Mouse (Mus musculus) brain, adult 2 months (tissue): ENCODE results near the gene Adamts2.

Experiments used
- DNase-seq: peaks from one replicate; pipeline ENCODE4 v3.0.0; 2011; ENCODE audit warnings: low read depth, low spot score

Gene Adamts2

DNA sequence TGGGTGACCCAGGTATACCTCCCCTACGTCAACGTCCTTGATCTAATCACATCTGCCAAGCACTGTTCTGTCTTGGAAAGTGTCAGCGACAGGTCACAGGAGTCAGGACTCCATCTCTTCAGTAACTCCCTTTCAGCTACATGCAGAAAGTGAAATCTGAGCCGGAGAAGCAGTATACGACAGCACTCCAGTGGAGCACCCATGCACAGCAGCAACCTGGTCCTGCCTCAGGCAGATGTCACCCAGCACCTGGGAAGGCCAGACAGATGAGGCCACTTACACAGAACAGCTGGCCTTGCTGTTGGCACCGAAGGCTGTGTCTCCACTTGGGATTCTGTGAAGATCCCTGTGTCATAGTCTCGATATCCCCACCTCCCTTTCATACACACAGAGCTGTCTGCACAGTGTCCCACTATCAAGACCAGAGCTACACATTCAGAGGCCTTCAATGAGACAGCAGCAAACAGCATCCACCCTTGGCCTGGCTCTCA is 70.0 kb downstream of the Adamts2 start:
- no peak for DNase-seq

DNA sequence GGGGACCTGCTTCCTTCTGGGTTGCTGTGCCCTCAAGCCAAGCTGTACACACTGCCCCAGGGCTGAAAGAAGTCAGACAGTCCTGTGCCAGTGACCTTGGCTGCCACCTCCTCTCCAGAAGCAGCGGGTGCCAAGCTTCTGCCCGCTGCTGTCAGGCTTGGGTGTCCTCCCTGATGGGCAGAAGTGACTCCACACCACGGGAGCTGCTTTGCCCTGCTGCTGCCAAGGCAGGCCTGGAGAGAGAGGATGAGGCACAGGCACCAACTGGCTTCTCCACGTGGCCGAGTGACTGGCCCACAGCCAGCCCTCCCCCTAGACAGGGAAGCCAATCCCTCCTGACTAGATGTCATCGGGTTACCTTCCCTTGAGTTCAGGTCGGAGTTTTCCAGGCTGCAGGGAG is 71.0 kb downstream of the Adamts2 start:
- peak; percentile 87 for DNase-seq

DNA sequence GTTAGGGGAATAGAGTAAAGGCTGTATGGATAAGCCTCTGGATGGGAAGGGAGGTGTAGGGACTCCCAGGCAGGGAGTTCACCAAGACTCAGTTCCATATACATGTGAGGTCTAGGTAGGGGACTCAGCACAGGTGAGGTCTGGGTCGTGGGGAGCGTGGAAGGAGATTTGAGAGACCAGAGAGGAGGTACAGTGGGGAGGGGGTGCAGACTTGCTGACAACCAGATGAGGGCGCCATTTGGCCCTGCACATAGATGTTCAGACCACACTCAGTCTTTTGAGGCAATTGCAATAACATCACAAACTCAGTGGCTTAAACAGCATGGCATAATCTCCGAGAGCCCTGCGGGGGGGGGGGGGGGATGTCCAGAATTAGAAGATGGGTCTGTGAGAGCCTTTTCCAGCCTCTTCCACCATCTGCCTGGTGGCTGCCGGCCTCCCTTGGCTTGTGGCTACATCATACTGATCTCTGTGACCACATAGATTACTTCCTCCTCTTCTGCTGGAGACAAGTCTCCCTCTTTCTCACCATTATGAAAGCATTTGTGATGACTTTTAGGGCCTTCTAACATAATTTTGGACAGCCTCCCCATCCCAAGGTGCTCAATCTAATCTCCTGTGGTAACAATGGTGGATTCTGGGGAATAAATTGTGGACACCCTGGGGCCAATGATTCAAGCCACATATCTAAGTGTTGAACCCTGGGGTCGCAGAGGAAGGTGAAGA is 71.8 kb downstream of the Adamts2 start:
- peak; percentile 56 for DNase-seq

DNA sequence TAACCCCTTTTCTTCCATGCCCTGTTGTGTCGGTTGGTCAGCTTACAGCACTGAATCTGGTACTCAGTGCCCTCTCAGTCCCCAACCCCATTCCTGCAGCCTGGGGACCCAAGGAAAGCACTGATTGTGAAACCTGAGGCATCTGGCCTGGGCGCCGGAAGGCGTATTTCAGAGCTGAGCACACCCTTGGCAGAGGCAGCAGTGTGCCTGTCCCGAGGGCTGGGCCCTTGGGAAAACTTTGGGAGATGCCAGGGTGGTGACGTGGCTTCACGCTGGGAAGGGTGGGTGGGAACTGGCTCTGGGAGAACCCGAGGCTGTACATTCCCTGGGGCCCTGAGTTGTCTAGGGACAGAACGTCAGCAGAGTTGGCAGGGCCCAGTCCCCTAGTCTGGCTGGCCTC is 72.5 kb downstream of the Adamts2 start:
- DNase-seq, result no peak

DNA sequence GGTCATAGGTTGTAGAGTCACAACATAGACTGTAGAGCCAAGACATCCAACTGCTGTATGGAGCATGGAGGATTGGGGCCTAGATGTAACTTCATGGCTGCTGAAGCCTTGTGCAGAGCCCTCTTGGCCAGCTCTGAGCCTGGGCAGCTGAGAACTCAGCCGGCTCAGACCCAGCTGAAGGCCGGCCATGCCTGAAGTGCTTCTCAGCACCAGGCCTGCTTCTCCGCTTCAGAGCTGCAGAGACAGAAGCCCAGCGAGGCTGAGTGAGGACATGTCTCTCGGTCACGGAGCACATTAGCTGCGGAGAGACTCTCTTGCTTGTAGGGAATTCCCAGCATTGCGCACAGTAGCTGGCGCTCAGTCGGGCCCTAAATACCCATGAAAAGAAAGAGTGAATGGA is 76.8 kb downstream of the Adamts2 start:
- no peak for DNase-seq

DNA sequence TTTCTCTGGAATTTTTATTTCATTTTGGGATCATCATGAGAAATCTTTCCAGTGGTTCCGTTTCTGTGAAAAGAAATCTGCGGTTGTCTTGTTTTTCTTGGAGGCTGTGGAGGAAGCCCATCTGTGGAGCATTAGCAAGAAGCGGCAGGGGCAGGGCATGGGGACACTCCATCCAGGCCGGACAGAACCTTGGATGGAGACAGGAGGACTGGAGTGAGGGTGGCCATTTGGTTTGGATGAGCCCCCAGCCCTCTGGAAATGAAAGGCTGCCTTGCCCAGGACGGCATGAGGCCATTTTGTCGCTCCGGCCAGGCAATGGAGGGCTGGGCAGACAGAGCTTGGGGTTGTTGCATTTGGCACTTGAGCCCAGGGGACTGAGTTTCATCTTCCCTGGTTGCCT is 80.1 kb downstream of the Adamts2 start:
- no peak for DNase-seq

DNA sequence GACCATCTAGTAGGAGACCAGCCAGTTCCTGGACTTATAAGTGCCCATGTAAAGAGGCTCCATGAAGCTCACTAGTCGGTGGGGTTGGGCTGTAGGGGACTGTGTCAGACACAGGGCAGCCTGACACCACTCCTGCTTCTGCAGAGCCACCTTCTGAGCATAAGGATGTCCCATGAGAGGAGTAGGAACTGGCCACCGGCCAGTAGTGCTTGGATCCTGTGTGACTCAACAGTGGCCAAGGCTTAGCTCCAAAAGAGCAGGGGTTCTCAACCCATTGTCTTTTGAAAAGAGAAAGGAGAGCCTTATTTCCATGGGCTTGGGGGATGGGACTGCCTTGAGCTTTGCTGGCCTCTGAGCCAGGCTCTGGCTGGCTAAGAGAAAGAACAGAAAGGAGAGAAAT is 81.9 kb downstream of the Adamts2 start:
- peak; percentile 69 for DNase-seq

DNA sequence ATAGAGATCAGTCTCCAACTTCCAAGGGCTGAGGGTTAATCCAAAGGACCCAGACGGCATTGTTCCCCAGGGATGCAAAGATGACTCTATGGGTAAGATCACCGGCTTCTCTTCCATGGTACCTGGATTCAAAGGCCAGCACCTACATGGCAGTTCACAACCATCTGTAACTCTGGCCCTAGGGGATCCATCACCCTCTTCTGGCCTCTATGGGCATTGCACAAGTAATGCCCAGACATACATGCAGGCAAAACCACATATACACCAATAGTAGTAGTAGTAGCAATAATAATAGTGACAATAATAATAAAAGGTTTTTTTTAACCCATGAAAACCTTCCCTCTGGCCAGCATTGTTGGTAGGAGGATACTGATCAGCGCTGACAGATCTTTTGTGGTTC is 86.7 kb downstream of the Adamts2 start:
- no peak for DNase-seq

DNA sequence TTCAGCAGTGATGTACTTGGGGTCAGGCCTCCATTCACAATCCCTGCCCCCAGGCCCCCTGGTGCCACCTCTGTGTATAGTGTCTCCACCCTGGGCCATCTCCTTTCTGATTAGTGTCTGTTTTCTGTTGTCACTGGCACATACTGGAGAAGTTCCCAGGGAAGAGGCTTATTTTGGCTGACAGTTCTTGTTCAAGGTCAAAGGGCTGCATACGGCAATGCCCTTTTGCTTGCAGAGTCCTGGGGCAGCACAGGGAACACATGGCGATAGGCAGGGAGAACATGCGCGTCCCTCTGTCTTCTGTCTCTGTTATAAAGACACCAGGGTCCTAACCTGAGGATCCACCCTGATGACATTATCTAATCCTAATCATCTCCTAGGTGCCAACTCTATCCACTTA is 87.8 kb downstream of the Adamts2 start:
- no peak for DNase-seq

DNA sequence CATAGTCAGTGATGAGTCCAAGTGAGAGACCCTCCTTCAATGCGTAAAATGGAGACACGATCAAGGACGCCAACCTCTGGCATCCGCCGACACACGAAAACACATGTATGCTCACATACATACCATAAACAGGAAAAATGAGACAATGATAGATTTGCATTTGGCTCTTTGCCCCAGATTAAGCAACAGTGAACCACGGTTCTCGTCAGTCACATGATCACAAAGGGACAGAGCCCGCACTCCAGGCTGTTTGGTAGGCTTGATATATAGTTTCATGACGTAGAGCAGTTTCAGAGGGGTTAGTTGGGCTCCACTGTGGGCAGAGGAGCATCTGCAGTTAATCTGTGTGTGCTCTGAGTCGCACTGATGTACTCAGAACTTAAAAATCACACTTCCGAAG is 98.1 kb downstream of the Adamts2 start:
- no peak for DNase-seq

DNA sequence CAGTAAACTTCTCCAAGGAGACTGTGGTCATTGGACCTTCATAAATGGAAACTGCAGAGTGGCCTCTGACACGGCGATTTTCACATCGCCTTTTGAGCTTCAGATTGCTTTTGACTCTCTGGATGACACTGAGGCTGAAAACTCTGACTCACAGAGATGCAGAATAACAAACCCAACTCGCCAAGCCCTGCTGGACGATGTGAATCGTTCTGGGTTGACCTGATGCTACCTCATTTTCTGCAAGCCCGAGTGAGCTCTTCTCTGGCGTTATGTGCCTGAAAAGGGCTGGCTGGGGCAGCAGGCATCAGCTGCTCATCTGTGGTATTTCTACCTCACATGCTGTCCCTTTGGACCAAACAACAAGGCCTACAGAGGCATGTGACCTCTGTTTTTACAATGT is 98.6 kb downstream of the Adamts2 start:
- DNase-seq, result no peak

DNA sequence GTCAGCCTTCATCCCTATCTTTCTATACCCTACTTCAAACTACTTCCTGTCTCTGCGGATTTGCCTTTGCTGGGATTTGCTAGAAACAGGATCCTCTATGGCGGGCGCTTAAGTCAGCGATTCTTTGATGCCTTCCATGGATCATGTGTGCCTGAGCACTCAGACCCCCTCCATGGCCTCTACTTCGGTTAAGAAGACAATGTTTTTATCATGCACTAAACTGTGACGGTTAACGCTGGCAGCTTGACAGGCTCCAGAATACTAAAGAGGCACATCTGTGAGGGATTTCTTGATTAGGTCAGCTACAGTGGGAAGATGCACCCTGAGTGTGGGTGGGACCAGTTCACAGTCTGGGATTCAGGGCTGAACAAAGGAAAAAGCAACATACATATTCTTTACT is 101.5 kb downstream of the Adamts2 start:
- DNase-seq, result no peak

DNA sequence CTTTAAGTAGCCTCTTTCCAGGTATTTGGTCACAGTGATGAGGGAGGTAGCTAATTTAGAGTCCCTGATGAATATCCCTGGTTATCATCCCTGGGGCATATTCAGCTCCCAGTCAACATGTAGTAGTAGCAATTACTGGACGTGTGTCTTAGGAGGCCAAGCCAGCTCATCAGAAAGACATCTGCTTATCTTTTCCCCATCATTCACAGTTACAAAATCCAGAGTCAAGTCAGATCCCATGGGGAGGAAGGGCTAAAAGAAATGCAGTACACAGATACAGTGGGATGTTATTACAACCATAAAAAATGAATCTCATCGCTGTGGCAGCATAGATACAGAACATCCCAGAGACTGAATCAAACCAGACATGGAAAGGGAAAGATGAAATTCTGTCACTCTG is 102.6 kb downstream of the Adamts2 start:
- DNase-seq, result no peak

DNA sequence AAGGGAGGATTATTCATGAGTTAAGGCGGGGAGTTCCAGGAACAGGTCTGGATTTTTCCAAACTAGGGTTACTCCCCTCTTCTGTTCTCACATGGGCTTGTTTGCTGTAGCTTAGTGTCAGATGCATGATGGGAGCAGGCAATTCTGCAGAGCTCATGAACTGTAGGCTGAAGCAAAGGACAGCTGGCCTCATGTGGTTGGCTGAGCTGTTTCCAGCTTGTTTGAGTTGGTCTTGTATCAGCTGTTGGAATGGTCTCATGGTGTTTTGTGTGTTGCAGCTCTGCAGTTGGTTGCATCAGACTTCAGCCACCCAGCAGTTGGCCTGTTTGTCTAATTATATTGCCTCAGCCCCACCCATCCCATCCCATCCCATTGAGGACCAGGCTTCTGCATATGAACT is 105.4 kb downstream of the Adamts2 start:
- DNase-seq, result no peak

DNA sequence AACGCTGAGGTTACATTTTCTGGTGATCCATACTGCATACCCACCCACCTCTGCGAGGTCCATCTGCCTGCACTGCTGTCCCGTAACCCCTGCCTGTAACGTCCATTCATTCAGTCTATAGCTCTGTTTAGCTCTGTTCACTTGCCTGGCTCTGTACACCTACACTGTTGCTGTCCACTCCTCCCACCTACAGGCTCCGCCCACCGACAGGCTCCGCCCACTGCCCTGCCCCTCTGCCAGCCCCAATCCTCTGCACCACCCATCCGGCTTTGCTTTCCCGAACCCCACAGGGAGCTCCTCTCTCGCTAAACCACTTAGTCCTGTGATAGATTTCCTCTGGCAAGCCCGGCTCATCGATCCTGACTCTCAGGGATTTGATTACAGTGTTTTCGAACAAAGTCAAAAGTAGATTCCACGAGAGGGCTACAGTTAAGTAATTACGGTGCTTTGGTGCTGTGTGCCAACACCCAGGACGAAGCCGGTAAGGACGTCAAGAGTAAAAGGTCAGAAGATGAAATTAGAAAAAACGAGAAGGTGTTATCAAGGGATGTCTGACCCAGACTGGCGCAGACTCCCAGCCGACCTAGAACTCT is 111.8 kb downstream of the Adamts2 start:
- DNase-seq, result no peak

DNA sequence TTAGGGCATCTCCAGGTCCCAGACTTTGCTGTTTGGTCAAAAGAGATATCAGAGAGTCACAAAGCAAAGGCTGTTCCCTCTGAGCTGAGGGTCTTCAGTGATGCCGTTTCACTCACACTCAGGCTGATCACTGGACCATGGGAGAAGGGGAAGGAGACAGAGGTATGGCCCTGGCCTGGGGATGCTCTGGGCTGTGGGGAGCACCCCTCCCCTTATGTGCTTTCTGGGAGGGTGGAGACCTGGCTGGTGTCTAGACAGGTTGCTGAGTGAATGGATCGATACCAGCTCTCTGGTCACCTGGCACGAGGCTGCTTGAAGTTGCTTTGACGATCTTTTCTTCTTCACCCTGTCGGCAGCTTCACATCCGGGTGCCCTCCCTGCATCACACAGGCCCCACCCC is 113.2 kb downstream of the Adamts2 start:
- DNase-seq, result no peak

DNA sequence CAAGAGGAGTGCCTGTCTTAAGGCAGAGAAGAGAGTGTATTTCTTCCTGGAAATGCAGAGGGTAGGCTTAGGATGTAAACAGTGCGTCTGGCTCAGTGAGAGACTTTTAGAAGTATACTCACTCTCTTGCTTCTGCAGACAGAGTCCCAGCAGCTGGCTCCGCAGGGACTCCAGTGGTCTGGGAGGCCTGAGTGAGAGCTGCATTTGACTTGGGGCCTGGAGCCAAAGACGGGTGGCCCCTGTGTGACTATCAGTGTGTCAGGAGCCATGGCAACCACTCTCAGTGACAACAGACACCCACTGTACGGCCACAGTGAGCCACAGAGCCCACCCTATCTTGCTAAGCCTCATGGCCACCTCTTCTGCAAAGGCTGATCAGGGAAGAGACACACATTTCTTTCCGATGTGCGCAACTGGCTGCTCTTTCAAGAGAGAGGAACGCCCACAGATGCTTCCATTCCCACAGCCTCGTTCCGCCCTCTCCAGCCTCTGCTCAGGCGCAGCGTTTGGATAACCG is 115.6 kb downstream of the Adamts2 start:
- peak; percentile 49 for DNase-seq

DNA sequence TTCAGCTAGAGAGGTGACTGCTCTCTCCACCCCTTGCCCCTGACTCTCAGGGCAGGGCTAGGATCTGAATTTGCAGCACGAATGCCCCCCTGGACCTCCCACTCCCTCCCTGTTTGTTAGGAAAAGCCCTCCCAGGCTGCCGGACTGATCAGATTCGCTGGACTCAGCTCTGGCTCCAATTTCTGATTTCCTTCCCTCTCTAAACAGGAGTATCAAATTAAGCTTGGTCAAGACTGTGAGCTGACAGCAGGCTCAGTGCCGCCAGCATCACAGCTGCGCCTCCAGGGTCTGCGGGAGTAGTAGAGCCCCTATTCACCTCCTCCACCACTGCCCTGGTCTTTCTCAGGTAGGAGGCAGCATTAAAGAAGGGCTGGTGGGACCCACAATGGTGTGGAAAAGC is 117.0 kb downstream of the Adamts2 start:
- DNase-seq, result no peak

DNA sequence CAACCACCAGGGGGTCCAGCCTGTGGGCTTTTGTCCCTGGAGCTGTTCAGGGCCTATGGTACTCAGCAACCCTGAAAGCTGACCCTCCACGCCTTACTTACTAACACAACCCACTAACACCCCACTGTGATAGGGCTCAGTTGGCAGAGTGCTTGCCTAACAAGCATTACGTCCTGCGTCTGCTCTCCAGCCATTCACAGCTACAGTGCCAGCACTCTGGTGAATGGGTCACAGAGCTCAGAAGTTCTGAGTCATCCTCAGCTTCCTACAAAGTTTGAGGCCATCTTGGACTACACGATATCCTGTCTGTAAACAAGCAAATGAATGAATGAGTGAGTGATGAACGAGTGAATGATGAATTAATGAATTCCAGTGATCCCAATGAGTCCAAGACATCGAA is 118.5 kb downstream of the Adamts2 start:
- no peak for DNase-seq

DNA sequence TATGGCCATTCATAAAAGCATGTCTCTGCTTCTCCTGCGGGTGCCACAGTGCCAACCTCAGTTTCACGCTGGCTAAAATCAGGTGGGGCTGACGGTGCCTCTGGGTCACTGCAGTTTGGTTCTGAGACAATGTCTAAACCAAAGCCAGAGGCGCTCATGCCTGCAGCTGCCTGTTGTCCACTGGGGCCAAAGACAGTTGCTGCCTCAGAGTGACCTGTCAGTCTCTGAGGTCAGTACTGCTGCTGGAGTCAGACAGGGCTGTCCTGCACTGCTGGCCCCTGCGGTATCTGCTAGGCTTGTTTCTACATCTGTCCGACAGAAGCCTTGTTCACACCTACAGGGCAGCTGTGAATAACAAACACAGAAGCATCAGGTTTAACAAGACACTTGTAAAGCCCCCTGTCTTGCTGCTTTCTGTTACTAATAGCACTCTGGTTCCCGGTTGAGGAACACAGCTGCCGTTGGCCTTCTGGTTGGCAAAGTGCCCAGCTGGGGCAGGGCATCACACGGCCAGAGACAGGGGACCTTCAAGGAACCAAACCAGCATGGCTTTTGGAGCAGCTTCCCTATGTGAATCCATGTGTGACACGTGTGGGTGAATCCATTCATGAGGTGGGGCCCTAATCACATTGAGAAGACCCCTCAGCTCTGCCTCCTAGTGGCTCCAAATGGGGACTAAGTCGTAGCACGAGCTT is 119.1 kb downstream of the Adamts2 start:
- DNase-seq, result no peak

DNA sequence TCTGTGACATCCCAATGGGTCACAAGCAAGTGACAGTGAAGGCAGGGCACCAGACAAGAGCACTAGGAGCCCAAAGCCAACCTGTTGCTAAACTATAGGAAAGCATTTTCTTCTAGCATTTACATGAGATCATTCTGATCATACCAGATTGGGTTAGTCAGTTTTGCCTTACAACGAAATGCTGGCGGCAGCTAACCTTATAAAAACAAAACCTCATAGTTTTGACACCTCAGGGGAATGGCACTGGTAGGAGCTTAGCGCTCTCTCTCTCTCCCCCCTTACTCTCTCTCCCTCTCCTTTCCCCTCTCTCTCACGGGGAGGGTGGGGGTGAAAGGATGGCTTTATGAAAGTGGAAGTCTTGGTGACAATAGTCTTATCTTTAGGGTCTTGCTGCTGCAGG is 123.7 kb downstream of the Adamts2 start:
- no peak for DNase-seq

DNA sequence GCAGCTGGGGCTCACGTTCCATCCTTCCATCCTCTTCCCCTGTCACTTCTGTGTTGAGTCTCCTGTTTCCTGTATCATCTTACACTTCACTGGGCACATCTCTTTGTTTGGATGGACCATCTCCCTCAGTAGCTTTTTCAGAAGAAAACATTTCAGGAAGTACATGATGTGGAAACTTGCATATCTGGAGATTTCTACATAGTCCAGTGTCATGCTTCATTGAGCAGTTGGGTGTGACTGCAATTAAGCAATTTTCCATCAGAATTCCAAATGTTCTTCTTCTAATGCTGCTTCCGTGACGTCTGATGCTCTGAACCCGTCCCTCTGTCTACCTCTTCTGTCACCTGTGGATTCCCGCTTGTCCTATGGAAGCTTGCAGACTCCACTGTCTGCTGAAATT is 124.2 kb downstream of the Adamts2 start:
- no peak for DNase-seq

DNA sequence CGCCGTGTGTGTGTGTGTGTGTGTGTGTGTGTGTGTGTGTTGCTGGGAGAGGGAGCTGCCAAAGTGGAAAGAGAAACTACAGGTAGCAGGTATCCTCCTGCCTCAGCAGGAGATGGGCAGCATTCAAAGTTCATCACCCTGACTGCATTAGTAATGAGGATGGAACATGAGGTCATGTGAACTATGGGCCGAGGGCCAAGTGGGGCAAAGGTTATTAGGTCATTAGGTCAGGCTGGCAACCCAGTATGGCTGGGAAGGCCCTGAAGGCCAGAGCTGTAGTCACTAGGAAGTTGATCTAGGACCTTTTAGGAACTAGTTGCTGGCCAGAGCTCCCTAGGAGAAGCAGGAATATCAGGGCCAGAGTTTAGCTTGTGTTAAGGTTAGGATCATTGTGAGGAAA is 131.3 kb downstream of the Adamts2 start:
- no peak for DNase-seq
